ENCODE assay signal across 7 mouse cellular contexts in genomic region chr2:133553911-133554285, GRCm38 (mm10). TPM values are rescaled to one million over a fixed set of nuclear protein-coding genes. Genes with fewer than 3 reads are reported as not detected.
DNase-seq lines count a peak whose midpoint lies in the region; ATAC-seq and TF ChIP-seq lines count a peak whose summit lies in the region.

No protein-coding gene starts in this region.

- H3K27me3 ChIP-seq in neural tube, embryonic 11.5 days (ENCODE audit: control insufficient read depth, insufficient read depth, low read length): peaks cover 46% of the 10 kb centered on the region
- H3K27me3 ChIP-seq in forebrain, postnatal 0 days (ENCODE audit: insufficient read depth, low read length): peaks cover 25% of the 10 kb centered on the region
- H3K27me3 ChIP-seq in limb, embryonic 15.5 days: peaks cover 10% of the 10 kb centered on the region; the same call in 1 of the 2 replicates
- H3K27me3 ChIP-seq in stomach, embryonic 16.5 days (ENCODE audit: control insufficient read depth, insufficient read depth, low read length): no peaks in the 10 kb centered on the region

- H3K4me3 ChIP-seq in neural tube, embryonic 11.5 days (ENCODE audit: low read depth, low read length): peak overlapping the region; percentile 54
- peak overlapping the region; percentile 59 for H3K4me3 ChIP-seq in forebrain, postnatal 0 days (ENCODE audit: low read depth, low read length)
- H3K4me3 ChIP-seq in limb, embryonic 15.5 days: peak overlapping the region; percentile 74
- H3K4me3 ChIP-seq in stomach, embryonic 16.5 days (replicated peaks; ENCODE audit: low read length): peak overlapping the region; percentile 62

- no peak for TF ChIP-seq CTCF in forebrain, postnatal 0 days (IDR thresholded peaks at IDR 0.05; ENCODE audit: low read depth)

- ATAC-seq in neural tube, embryonic 11.5 days (ENCODE audit: insufficient read depth, low FRiP score, low TSS enrichment): no peak
- no peak for ATAC-seq in forebrain, postnatal 0 days
- no peak for ATAC-seq in limb, embryonic 15.5 days (ENCODE audit: insufficient number of reproducible peaks, low FRiP score, low TSS enrichment, low read depth)
- ATAC-seq in stomach, embryonic 16.5 days (ENCODE audit: insufficient read depth, low FRiP score): no peak
- ATAC-seq in megakaryocyte-erythroid progenitor cell, adult 5-6 weeks (replicated peaks; ENCODE audit: low FRiP score, low TSS enrichment, poor library complexity, severe bottlenecking): no peak

- peak; percentile 20 for DNase-seq in neural tube, embryonic 11.5 days (ENCODE audit: low spot score)
- DNase-seq in neural tube, embryonic 10.5 days (ENCODE audit: extremely low spot score, low spot score): no peak
- no peak for DNase-seq in forebrain, postnatal 0 days
- no peak for DNase-seq in urinary bladder, postnatal 4 days (ENCODE audit: low spot score in 2 of 2)

- 33% methylated on average over 9 of the region's 9 CpGs for WGBS in neural tube, embryonic 11.5 days
- 47% methylated on average over 9 of the region's 9 CpGs for WGBS in forebrain, postnatal 0 days
- 15% methylated on average over 9 of the region's 9 CpGs for WGBS in limb, embryonic 15.5 days
- WGBS in stomach, embryonic 16.5 days: 34% methylated on average over 9 of the region's 9 CpGs

- H3K9me3 ChIP-seq in neural tube, embryonic 11.5 days (ENCODE audit: control insufficient read depth, low read length): no peaks in the 10 kb centered on the region
- no peaks in the 10 kb centered on the region for H3K9me3 ChIP-seq in forebrain, postnatal 0 days (ENCODE audit: low read length)
- no peaks in the 10 kb centered on the region for H3K9me3 ChIP-seq in limb, embryonic 15.5 days
- H3K9me3 ChIP-seq in stomach, embryonic 16.5 days (replicated peaks; ENCODE audit: control insufficient read depth, low read length): no peaks in the 10 kb centered on the region

- no peaks in the 10 kb centered on the region; the same call in 1 of the 2 replicates for H3K4me1 ChIP-seq in neural tube, embryonic 11.5 days (ENCODE audit: control insufficient read depth, insufficient read depth, low read length)
- no peaks in the 10 kb centered on the region for H3K4me1 ChIP-seq in forebrain, postnatal 0 days (ENCODE audit: insufficient read depth)
- peaks cover 32% of the 10 kb centered on the region for H3K4me1 ChIP-seq in limb, embryonic 15.5 days
- no peaks in the 10 kb centered on the region for H3K4me1 ChIP-seq in stomach, embryonic 16.5 days (ENCODE audit: control insufficient read depth, insufficient read depth, low read length)

- H3K27ac ChIP-seq in neural tube, embryonic 11.5 days (ENCODE audit: low read depth, low read length): no peak overlapping the region
- no peak overlapping the region for H3K27ac ChIP-seq in forebrain, postnatal 0 days (ENCODE audit: low read depth, low read length)
- H3K27ac ChIP-seq in limb, embryonic 15.5 days: peak overlapping the region; percentile 34; the same call in 1 of the 2 replicates
- 0 out of 2 replicates have a peak overlapping the region, but pooled peaks have one; percentile 49 for H3K27ac ChIP-seq in stomach, embryonic 16.5 days (ENCODE audit: low read length)

- no peaks in the 10 kb centered on the region for H3K36me3 ChIP-seq in neural tube, embryonic 11.5 days (ENCODE audit: control insufficient read depth, insufficient read depth, low read length)
- no peaks in the 10 kb centered on the region for H3K36me3 ChIP-seq in forebrain, postnatal 0 days (ENCODE audit: insufficient read depth)
- H3K36me3 ChIP-seq in limb, embryonic 15.5 days: no peaks in the 10 kb centered on the region
- H3K36me3 ChIP-seq in stomach, embryonic 16.5 days (ENCODE audit: control insufficient read depth, insufficient read depth, low read length): no peaks in the 10 kb centered on the region

- H3K9ac ChIP-seq in neural tube, embryonic 11.5 days (ENCODE audit: low read length): no peak overlapping the region; the same call in 1 of the 2 replicates
- H3K9ac ChIP-seq in forebrain, postnatal 0 days: peak overlapping the region; percentile 46; the same call in 1 of the 2 replicates
- peak overlapping the region; percentile 54 for H3K9ac ChIP-seq in limb, embryonic 15.5 days
- H3K9ac ChIP-seq in stomach, embryonic 16.5 days (ENCODE audit: low read length): peak overlapping the region; percentile 76

- H3K4me2 ChIP-seq in neural tube, embryonic 11.5 days (ENCODE audit: low read depth): peak overlapping the region; percentile 91
- peak overlapping the region; percentile 97 for H3K4me2 ChIP-seq in forebrain, postnatal 0 days (ENCODE audit: low read depth)
- peak overlapping the region; percentile 90 for H3K4me2 ChIP-seq in limb, embryonic 15.5 days
- peak overlapping the region; percentile 88 for H3K4me2 ChIP-seq in stomach, embryonic 16.5 days (ENCODE audit: low read depth, low read length)

RNA-seq across cellular contexts. Expression of gene Bmp2, which starts 1.9 kb away (rescaled TPM):
- polyA plus RNA-seq in neural tube, embryonic 11.5 days (2014; fragmentation: Nextera tagmentation; extraction: Ambion mirVana): 2.3 and 2.7 TPM in 2 replicates
- 2.1 and 2.9 TPM in 2 replicates for total RNA-seq in forebrain, postnatal 0 days (2014; rRNA removed)
- polyA plus RNA-seq in forebrain, postnatal 0 days (2015; fragmentation: Nextera tagmentation; extraction: Ambion mirVana): 2.0 and 2.9 TPM in 2 replicates
- 23.2 and 24.8 TPM in 2 replicates for polyA plus RNA-seq in limb, embryonic 15.5 days (2015; fragmentation: Nextera tagmentation; extraction: Ambion mirVana)
- polyA plus RNA-seq in stomach, embryonic 16.5 days (2015; fragmentation: Nextera tagmentation; extraction: Ambion mirVana): 10.6 and 11.0 TPM in 2 replicates
- not detected in 2 replicates for total RNA-seq in megakaryocyte-erythroid progenitor cell, adult 5-6 weeks (2014; fragmentation: Nextera tagmentation)
- total RNA-seq in megakaryocyte-erythroid progenitor cell, adult 5-6 weeks (2017): 0.47 TPM in 1 of 2 replicates, not detected in the other

Comparison
In these comparisons a context has a peak if more than half of its experiments do, and no peak if none do; other contexts are left out.
1. H3K27ac ChIP-seq: peak in limb, embryonic 15.5 days (single experiment) and stomach, embryonic 16.5 days (single experiment); none in neural tube, embryonic 11.5 days (single experiment) and forebrain, postnatal 0 days (single experiment).
2. Peak in every context shown above with its lines, with median percentiles within 50 percentile points of each other: H3K4me2 ChIP-seq and H3K4me3 ChIP-seq.